Mouse (Mus musculus) CD4-positive, CD25-positive, alpha-beta regulatory T cell, adult 2 months (primary cell): Measurements from ENCODE around the gene Tmem273.

ENCODE experiments used
- DNase-seq: peaks from one replicate; pipeline ENCODE4 v3.0.0-alpha.2; 2012; ENCODE audit warnings: low read depth, low spot score

Gene Tmem273

DNA sequence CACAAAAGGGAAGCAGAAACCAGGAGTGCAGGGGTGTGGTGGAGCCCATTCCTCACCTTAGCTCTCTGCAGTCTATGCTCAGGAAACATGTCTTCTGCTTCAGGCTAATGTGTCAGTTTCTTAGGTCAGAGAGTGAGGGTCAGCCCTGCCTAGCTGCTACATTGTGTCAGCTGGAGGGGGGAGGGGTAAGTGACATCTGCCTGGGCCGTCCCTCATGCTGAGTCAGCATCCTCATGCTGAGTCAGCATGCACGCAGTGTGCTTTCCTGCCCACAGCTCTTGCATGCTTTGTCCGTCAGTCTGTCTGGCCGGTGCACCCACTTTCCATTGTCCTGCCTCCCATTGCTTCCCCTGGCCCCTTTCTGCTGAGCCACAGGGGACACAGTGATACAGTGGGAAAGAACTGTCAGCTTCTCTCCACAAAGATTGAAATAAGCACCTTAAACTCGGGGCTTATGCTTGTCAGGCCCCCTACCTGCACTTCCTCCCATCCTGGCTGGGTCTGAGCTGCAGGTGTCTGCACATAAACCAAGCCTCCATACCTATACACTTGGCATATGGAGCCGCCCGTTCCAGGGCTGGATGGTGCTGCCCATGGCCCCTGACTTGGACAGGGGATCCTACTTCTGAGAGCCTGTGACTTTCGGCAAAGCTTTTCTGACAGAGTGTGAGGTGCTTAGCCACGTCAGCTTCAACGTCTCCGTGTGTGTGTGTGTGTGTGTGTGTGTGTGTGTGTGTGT, 74.2 kb downstream of the Tmem273 start:
- DNase-seq, result no peak

DNA sequence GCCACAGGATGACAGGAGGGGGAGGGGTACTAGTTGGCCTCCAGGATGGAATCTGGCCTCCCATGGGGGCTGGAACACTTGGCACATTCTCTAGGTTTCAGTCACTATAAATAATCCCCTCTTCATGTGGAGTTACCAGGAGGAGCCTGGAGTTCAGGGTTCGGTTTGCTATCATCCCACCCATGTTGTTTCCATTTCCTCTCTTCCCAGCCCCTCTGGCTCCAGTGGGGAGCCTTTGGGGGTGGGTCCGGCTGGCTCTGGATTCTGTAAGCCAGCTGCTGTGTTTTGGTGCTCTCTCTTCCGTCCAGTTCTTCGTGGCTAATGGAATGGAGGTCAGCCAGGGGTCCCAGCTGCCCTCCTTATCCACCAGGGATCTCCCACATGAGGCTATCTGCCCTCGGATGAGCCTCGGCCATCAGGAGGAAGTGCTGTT, 75.4 kb downstream of the Tmem273 start:
- DNase-seq, result no peak

DNA sequence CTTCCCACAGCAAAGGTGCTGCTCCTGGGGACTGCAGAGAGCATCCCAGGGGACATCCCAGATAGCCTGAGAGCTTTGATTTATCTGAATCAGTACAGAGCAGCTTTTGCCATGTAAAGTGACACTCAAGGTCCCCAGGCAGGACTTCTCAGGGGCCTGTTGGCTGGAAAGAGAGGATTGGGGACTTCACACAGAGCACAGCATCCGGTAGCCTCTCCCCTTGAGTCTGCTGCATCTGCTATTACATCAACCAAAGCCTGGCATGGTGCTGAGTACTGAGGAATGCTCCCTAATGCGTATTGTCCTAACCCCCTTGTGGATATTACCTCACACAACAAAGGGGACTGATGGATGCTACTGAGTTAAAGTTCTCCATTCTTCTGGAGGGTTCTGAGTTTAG, 75.9 kb downstream of the Tmem273 start:
- DNase-seq, result no peak

DNA sequence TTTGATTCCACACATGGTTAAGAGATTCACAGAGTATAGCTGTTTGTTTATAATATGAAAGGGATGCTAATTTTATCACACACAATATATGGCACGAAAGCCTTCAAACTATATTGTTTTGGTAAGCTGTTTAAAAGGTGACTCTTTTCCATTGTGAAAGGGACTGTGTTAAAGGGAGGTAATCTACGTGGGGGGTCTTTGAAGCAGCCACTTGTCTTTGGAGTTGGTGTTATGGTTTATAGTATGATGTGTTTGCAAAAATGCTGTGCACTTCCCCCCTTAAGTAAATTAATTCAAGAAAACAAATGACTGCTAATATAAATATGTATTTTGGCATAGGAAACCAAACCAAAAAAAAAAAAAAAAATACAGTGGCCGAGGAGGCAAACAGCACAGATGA, 79.6 kb downstream of the Tmem273 start:
- DNase-seq, result no peak
